Mouse (Mus musculus) kidney, embryonic 16.5 days (tissue): ENCODE data around the gene Zbtb21. TPM values are rescaled to one million over a fixed set of nuclear protein-coding genes. Genes with fewer than 3 reads are reported as not detected.
A peak's percentile ranks its signal among the peaks of the same experiment; 100 is the strongest.

Source experiments
- ATAC-seq: fragments of 200-750 bp; cut with Nextera tagmentation; 2 replicates; pipeline ENCODE4 v1.8.0; 2017; ENCODE audit warnings: moderate TSS enrichment; ENCODE audit not compliant: low FRiP score, low TSS enrichment
- H3K27ac ChIP-seq: fragments of 300-500 bp; sonication (generic); 2 replicates; pipeline ENCODE4 v1.5.1; 2014; ENCODE audit warnings: low read length
- H3K27me3 ChIP-seq: fragments of 300-500 bp; sonication (generic); 2 replicates; pipeline ENCODE4 v1.6.1; 2014; ENCODE audit warnings: low read length, control low read depth, mixed read lengths; ENCODE audit not compliant: insufficient read depth
- H3K36me3 ChIP-seq: fragments of 300-500 bp; sonication (generic); 2 replicates; pipeline ENCODE4 v1.6.1; 2014; ENCODE audit warnings: low read length, control low read depth, mixed read lengths; ENCODE audit not compliant: insufficient read depth
- H3K4me1 ChIP-seq: fragments of 300-500 bp; sonication (generic); 2 replicates; pipeline ENCODE4 v1.6.1; 2014; ENCODE audit warnings: low read length, control low read depth, mixed read lengths; ENCODE audit not compliant: insufficient read depth
- H3K4me2 ChIP-seq: fragments of 300-500 bp; sonication (generic); replicated peaks from 2 replicates; pipeline ENCODE4 v1.6.1; 2014; ENCODE audit warnings: low read depth, low read length
- H3K4me3 ChIP-seq: fragments of 300-500 bp; sonication (generic); 2 replicates; pipeline ENCODE4 v1.5.1; 2014; ENCODE audit warnings: mild to moderate bottlenecking, low read length
- H3K9ac ChIP-seq: fragments of 300-500 bp; sonication (generic); replicated peaks from 2 replicates; pipeline ENCODE4 v1.6.1; 2014; ENCODE audit warnings: low read length
- H3K9me3 ChIP-seq: fragments of 300-500 bp; sonication (generic); 2 replicates; pipeline ENCODE4 v1.6.1; 2016; ENCODE audit warnings: low read length, control low read depth
- WGBS: fragments of 180-500 bp; shearing (Covaris S2); extraction: QIAGEN DNeasy Blood & Tissue Kit; methylation state at CpG from one replicate; pipeline ENCODE4 v1.1.7; 2014; 5-methylcytosine and 5-hydroxymethylcytosine counted together
- polyA plus RNA-seq: library from polyadenylated mRNA; unstranded; fragments of >200 nt; fragmentation: Nextera tagmentation; extraction: Ambion mirVana; gene quantifications from 2 replicates; pipeline ENCODE4 v1.2.1, GENCODE M21; 2015

Gene Zbtb21
- polyA plus RNA-seq, 1 experiment from 2014 or later: 14.0 TPM

- Histone ChIP-seq H3K27ac (no peak overlapping the region), H3K9me3 (no peaks in the 10 kb centered on the region), H3K4me2 (no peak overlapping the region), H3K4me1 (no peaks in the 10 kb centered on the region), H3K9ac (no peak overlapping the region), H3K4me3 (no peak overlapping the region), H3K27me3 (no peaks in the 10 kb centered on the region), H3K36me3 (0 out of 2 replicates have a peak, but pooled peaks cover 6% of the 10 kb centered on the region)
- WGBS: 86% methylated on average over 2 of the region's 2 CpGs
- no peak for ATAC-seq
Observed at GRCm38 (mm10) chr16:97905449-97905991, 56.9 kb downstream of the Zbtb21 start.

DNA sequence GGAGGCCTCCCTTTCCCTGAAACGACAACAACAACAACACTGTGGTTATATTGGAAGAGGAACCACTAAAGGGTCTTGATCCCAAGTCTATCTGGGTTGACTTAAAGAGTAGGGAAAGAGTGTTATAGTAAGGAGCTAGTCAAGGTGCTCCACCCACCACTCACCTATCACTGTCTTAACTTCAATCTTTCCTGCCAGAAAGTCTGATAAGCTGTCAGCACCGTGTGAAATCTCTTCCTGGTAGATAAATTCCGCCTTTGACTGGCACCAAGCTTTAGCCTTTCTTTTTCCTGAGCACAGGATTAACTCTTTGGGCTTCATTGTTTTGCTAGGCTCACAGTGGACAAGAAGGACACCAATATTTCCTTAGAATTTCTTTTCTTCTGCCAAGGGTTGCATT lies 58.4 kb downstream of the Zbtb21 start:
- no peak overlapping the region for H3K4me3 ChIP-seq
- H3K27ac ChIP-seq: no peak overlapping the region
- H3K27me3 ChIP-seq: no peaks in the 10 kb centered on the region
- H3K4me2 ChIP-seq: no peak overlapping the region
- no peaks in the 10 kb centered on the region for H3K4me1 ChIP-seq
- H3K9me3 ChIP-seq: no peaks in the 10 kb centered on the region
- 70% methylated on average over 3 of the region's 3 CpGs for WGBS
- no peak for ATAC-seq
- no peak overlapping the region for H3K9ac ChIP-seq
- H3K36me3 ChIP-seq: 0 out of 2 replicates have a peak, but pooled peaks cover 6% of the 10 kb centered on the region

DNA sequence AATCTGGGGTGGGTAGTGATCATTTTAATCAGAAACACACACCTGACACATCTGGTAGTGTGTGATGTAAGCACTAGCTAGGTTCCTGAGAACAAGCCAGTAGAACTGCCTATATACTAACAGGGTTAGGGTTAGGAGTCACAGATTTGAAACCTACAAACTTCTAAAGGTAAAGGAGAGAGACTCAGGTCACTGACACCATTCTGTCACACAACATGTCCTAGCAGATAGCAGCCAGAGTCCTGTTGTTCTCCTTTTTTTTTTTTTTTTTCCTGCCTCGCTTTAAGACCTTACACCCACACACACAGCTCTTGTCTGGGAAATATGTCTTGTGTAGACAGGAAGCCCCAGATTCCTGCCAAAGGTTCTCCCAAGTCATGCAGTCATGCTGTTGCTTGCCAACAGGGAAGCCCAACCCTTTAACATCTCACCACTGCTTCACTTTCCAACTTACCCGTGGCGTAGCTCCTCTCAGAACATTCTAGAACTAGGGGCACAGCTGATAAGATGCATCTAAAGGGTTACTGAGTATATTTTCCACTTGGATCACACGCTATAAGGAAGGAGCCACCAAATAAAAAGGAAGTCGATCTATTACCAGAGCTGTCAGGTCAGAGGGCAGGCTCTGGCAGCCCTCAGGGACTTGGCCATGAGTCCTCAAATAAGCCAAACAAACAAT lies 64.9 kb downstream of the Zbtb21 start:
- no peak overlapping the region for H3K4me2 ChIP-seq
- H3K36me3 ChIP-seq: 0 out of 2 replicates have a peak, but pooled peaks cover 6% of the 10 kb centered on the region
- H3K27me3 ChIP-seq: no peaks in the 10 kb centered on the region
- no peaks in the 10 kb centered on the region for H3K4me1 ChIP-seq
- peak overlapping the region; percentile 11; the same call in 1 of the 2 replicates for H3K27ac ChIP-seq
- no peak overlapping the region for H3K4me3 ChIP-seq
- H3K9me3 ChIP-seq: no peaks in the 10 kb centered on the region
- H3K9ac ChIP-seq: no peak overlapping the region
- no peak for ATAC-seq
- WGBS: 54% methylated on average over 5 of the region's 5 CpGs

Other genes starting within 250 kb of the Zbtb21 start
- gene Ripk4, start 198.8 kb downstream of the Zbtb21 start, polyA plus RNA-seq: 12.0 and 12.1 TPM in 2 replicates
- gene Prdm15, start 110.8 kb downstream of the Zbtb21 start, polyA plus RNA-seq: 11.8 and 11.9 TPM in 2 replicates
- gene C2cd2, start within 50 bp of the Zbtb21 start, polyA plus RNA-seq: 16.7 and 18.1 TPM in 2 replicates
- 28.2 and 28.5 TPM in 2 replicates for gene B230307C23Rik, start 34.7 kb upstream of the Zbtb21 start, polyA plus RNA-seq
- gene A630089N07Rik, start 119.8 kb upstream of the Zbtb21 start, polyA plus RNA-seq: 19.9 and 24.9 TPM in 2 replicates